Mouse (Mus musculus): ENCODE data around the gene Olfr96. TPM values are rescaled to one million over a fixed set of nuclear protein-coding genes. Genes with fewer than 3 reads are reported as not detected.

Olfr96 gene
- total RNA-seq, 1 experiment from 2014 or later, result not detected

GRCm38 (mm10) chr17:37275626-37276248 is 55.8 kb downstream of the Olfr96 start:
- no peak for DNase-seq

Other genes with a start within 250 kb of the Olfr96 start
- not detected in 2 replicates for gene 2410137M14Rik, start 238.9 kb upstream of the Olfr96 start, total RNA-seq (2021)
- gene H2-M5, start 230.6 kb upstream of the Olfr96 start, total RNA-seq (2021), result not detected in 2 replicates
- gene Zfp57, start 219.0 kb upstream of the Olfr96 start, total RNA-seq (2021), result 2.5 and 3.8 TPM in 2 replicates
- gene Mog, start 196.7 kb upstream of the Olfr96 start, total RNA-seq (2021), result not detected in 2 replicates
- gene Gabbr1, start 174.2 kb upstream of the Olfr96 start, total RNA-seq (2021), result 39.6 and 46.0 TPM in 2 replicates
- gene Olfr90, start 131.6 kb upstream of the Olfr96 start, total RNA-seq (2021), result not detected in 2 replicates
- gene Olfr91, start 121.9 kb upstream of the Olfr96 start, total RNA-seq (2021), result not detected in 2 replicates
- gene Olfr92, start 100.1 kb upstream of the Olfr96 start, total RNA-seq (2021), result not detected in 2 replicates
- gene Olfr93, start 58.7 kb upstream of the Olfr96 start, total RNA-seq (2021), result not detected in 2 replicates
- gene Ubd, start 26.3 kb upstream of the Olfr96 start, total RNA-seq (2021), result not detected in 2 replicates
- gene Olfr94, start 19.2 kb upstream of the Olfr96 start, total RNA-seq (2021), result not detected in 2 replicates
- gene Olfr95, start 7.0 kb upstream of the Olfr96 start, total RNA-seq (2021), result not detected in 2 replicates
- gene Olfr97, start 17.2 kb downstream of the Olfr96 start, total RNA-seq (2021), result not detected in 2 replicates
- not detected in 2 replicates for gene Olfr98, start 43.6 kb downstream of the Olfr96 start, total RNA-seq (2021)
- gene H2-M3, start 50.1 kb downstream of the Olfr96 start, total RNA-seq (2021), result 2.6 and 5.4 TPM in 2 replicates
- not detected in 2 replicates for gene Olfr99, start 63.3 kb downstream of the Olfr96 start, total RNA-seq (2021)
- not detected in 2 replicates for gene Olfr101, start 84.2 kb downstream of the Olfr96 start, total RNA-seq (2021)
- not detected in 2 replicates for gene Olfr102, start 96.9 kb downstream of the Olfr96 start, total RNA-seq (2021)
- gene Olfr103, start 119.6 kb downstream of the Olfr96 start, total RNA-seq (2021), result not detected in 2 replicates
- not detected in 2 replicates for gene Olfr104-ps, start 139.4 kb downstream of the Olfr96 start, total RNA-seq (2021)
- gene Olfr105-ps, start 158.9 kb downstream of the Olfr96 start, total RNA-seq (2021), result not detected in 2 replicates
- gene Olfr106-ps, start 170.2 kb downstream of the Olfr96 start, total RNA-seq (2021), result not detected in 2 replicates
- not detected in 2 replicates for gene Olfr107, start 179.1 kb downstream of the Olfr96 start, total RNA-seq (2021)
- not detected in 2 replicates for gene Olfr108, start 225.3 kb downstream of the Olfr96 start, total RNA-seq (2021)
- not detected in 2 replicates for gene Olfr109, start 238.8 kb downstream of the Olfr96 start, total RNA-seq (2021)